Mouse (Mus musculus) embryonic facial prominence, embryonic 15.5 days (tissue): ENCODE measurements around the gene Tbx3. TPM values are rescaled to one million over a fixed set of nuclear protein-coding genes. Genes with fewer than 3 reads are reported as not detected.

ENCODE experiments used
- ATAC-seq: fragments of 200-750 bp; cut with Nextera tagmentation; 2 replicates; pipeline ENCODE4 v1.8.0; 2017; ENCODE audit warnings: low read depth, moderate TSS enrichment; ENCODE audit not compliant: insufficient number of reproducible peaks, low FRiP score, low TSS enrichment
- H3K27ac ChIP-seq: fragments of 300-500 bp; sonication (generic); replicated peaks from 2 replicates; pipeline ENCODE4 v1.5.1; 2015; ENCODE audit warnings: mild to moderate bottlenecking, inconsistent platforms
- H3K27me3 ChIP-seq: fragments of 300-500 bp; sonication (generic); 2 replicates; pipeline ENCODE4 v1.6.1; 2015; ENCODE audit warnings: inconsistent platforms
- H3K36me3 ChIP-seq: fragments of 300-500 bp; sonication (generic); 2 replicates; pipeline ENCODE4 v1.6.1; 2015; ENCODE audit warnings: mild to moderate bottlenecking, inconsistent platforms
- H3K4me1 ChIP-seq: fragments of 300-500 bp; sonication (generic); 2 replicates; pipeline ENCODE4 v1.6.1; 2015; ENCODE audit warnings: inconsistent platforms
- H3K4me2 ChIP-seq: fragments of 300-500 bp; sonication (generic); replicated peaks from 2 replicates; pipeline ENCODE4 v1.6.1; 2015; ENCODE audit warnings: mild to moderate bottlenecking, inconsistent platforms
- H3K4me3 ChIP-seq: fragments of 300-500 bp; sonication (generic); replicated peaks from 2 replicates; pipeline ENCODE4 v1.5.1; 2015; ENCODE audit warnings: mild to moderate bottlenecking, inconsistent platforms
- H3K9ac ChIP-seq: fragments of 300-500 bp; sonication (generic); 2 replicates; pipeline ENCODE4 v1.6.1; 2015; ENCODE audit warnings: inconsistent platforms
- H3K9me3 ChIP-seq: fragments of 300-500 bp; sonication (generic); replicated peaks from 2 replicates; pipeline ENCODE4 v1.6.1; 2016; ENCODE audit warnings: inconsistent platforms
- WGBS: fragments of 180-500 bp; shearing (Covaris S2); methylation state at CpG from one replicate; pipeline ENCODE4 v1.1.7; 2015; 5-methylcytosine and 5-hydroxymethylcytosine counted together
- polyA plus RNA-seq: library from polyadenylated mRNA; unstranded; fragments of >200 nt; fragmentation: Nextera tagmentation; extraction: Ambion mirVana; gene quantifications from 2 replicates; pipeline ENCODE4 v1.2.1, GENCODE M21; 2015

Tbx3 gene
- polyA plus RNA-seq, 1 experiment from 2014 or later, result 42.1 TPM

GRCm38 (mm10) chr5:119687856-119688206 is 17.4 kb downstream of the Tbx3 start:
- no peak overlapping the region for H3K9ac ChIP-seq
- H3K9me3 ChIP-seq, result no peaks in the 10 kb centered on the region
- H3K27me3 ChIP-seq, result peaks cover 56% of the 10 kb centered on the region
- peaks cover 45% of the 10 kb centered on the region for H3K4me1 ChIP-seq
- 15% methylated on average over 22 of the region's 22 CpGs for WGBS
- H3K27ac ChIP-seq, result peak overlapping the region; percentile 87; the same call in 1 of the 2 replicates
- H3K4me2 ChIP-seq, result peak overlapping the region; percentile 65
- no peaks in the 10 kb centered on the region for H3K36me3 ChIP-seq
- ATAC-seq, result no peak
- peak overlapping the region; percentile 40 for H3K4me3 ChIP-seq

- Histone ChIP-seq H3K27me3 (peaks cover 53% of the 10 kb centered on the region), H3K9ac (no peak overlapping the region), H3K4me3 (no peak overlapping the region), H3K36me3 (no peaks in the 10 kb centered on the region), H3K9me3 (no peaks in the 10 kb centered on the region), H3K4me1 (peaks cover 40% of the 10 kb centered on the region), H3K27ac (no peak overlapping the region), H3K4me2 (peak overlapping the region; percentile 65; the same call in 1 of the 2 replicates)
- ATAC-seq, result no peak
- 53% methylated on average over 3 of the region's 3 CpGs for WGBS
These were observed 17.8 kb downstream of the Tbx3 start for GRCm38 (mm10) chr5:119688306-119688705.

- Histone ChIP-seq H3K27ac (no peak overlapping the region), H3K4me2 (no peak overlapping the region), H3K36me3 (no peaks in the 10 kb centered on the region), H3K4me1 (peaks cover 39% of the 10 kb centered on the region), H3K9me3 (no peaks in the 10 kb centered on the region), H3K27me3 (peaks cover 53% of the 10 kb centered on the region), H3K4me3 (no peak overlapping the region), H3K9ac (no peak overlapping the region)
- WGBS, result 36% methylated on average over 8 of the region's 8 CpGs
- ATAC-seq, result no peak
These were observed 18.5 kb downstream of the Tbx3 start for GRCm38 (mm10) chr5:119688914-119689420.

- 60% methylated on average over 3 of the region's 3 CpGs for WGBS
- no peak overlapping the region for H3K4me2 ChIP-seq
- H3K4me1 ChIP-seq, result peaks cover 39% of the 10 kb centered on the region
- no peaks in the 10 kb centered on the region for H3K36me3 ChIP-seq
- H3K27ac ChIP-seq, result no peak overlapping the region
- no peak for ATAC-seq
- H3K27me3 ChIP-seq, result peaks cover 53% of the 10 kb centered on the region
- no peak overlapping the region for H3K4me3 ChIP-seq
- H3K9ac ChIP-seq, result no peak overlapping the region
- no peaks in the 10 kb centered on the region for H3K9me3 ChIP-seq
These were observed 19.0 kb downstream of the Tbx3 start for GRCm38 (mm10) chr5:119689501-119689900.

GRCm38 (mm10) chr5:119691075-119691474 is 20.6 kb downstream of the Tbx3 start:
- Histone ChIP-seq H3K27me3 (peaks cover 50% of the 10 kb centered on the region), H3K9me3 (no peaks in the 10 kb centered on the region), H3K36me3 (no peaks in the 10 kb centered on the region), H3K4me1 (peaks cover 29% of the 10 kb centered on the region), H3K4me2 (peak overlapping the region; percentile 19; the same call in 1 of the 2 replicates), H3K9ac (no peak overlapping the region), H3K27ac (no peak overlapping the region), H3K4me3 (no peak overlapping the region)
- ATAC-seq, result no peak
- WGBS, result under 1% methylated on average over 13 of the region's 13 CpGs

- no peak overlapping the region for H3K27ac ChIP-seq
- WGBS, result 37% methylated on average over 6 of the region's 6 CpGs
- H3K36me3 ChIP-seq, result no peaks in the 10 kb centered on the region
- no peak overlapping the region for H3K4me2 ChIP-seq
- H3K4me3 ChIP-seq, result no peak overlapping the region
- ATAC-seq, result no peak
- H3K9ac ChIP-seq, result no peak overlapping the region
- no peaks in the 10 kb centered on the region for H3K9me3 ChIP-seq
- H3K27me3 ChIP-seq, result peaks cover 36% of the 10 kb centered on the region
- peaks cover 15% of the 10 kb centered on the region for H3K4me1 ChIP-seq
These were observed 22.0 kb downstream of the Tbx3 start for GRCm38 (mm10) chr5:119692425-119692824.

GRCm38 (mm10) chr5:119694914-119695313 is 24.4 kb downstream of the Tbx3 start:
- WGBS, result 24% methylated on average over 8 of the region's 8 CpGs
- no peak for ATAC-seq

GRCm38 (mm10) chr5:119703031-119703430 is 32.6 kb downstream of the Tbx3 start:
- WGBS, result 72% methylated on average over 1 of the region's 1 CpGs
- H3K9ac ChIP-seq, result no peak overlapping the region
- no peak overlapping the region for H3K4me2 ChIP-seq
- H3K27ac ChIP-seq, result no peak overlapping the region
- ATAC-seq, result no peak
- no peaks in the 10 kb centered on the region for H3K9me3 ChIP-seq
- no peak overlapping the region for H3K4me3 ChIP-seq
- peaks cover 23% of the 10 kb centered on the region for H3K27me3 ChIP-seq
- H3K4me1 ChIP-seq, result peaks cover 5% of the 10 kb centered on the region; the same call in 1 of the 2 replicates
- H3K36me3 ChIP-seq, result no peaks in the 10 kb centered on the region

More at GRCm38 (mm10) chr5:119694914-119695313, 24.4 kb downstream of the Tbx3 start:
- Histone ChIP-seq H3K9ac (no peak overlapping the region), H3K4me1 (0 out of 2 replicates have a peak, but pooled peaks cover 5% of the 10 kb centered on the region), H3K27me3 (peaks cover 11% of the 10 kb centered on the region), H3K4me3 (no peak overlapping the region), H3K36me3 (no peaks in the 10 kb centered on the region), H3K9me3 (no peaks in the 10 kb centered on the region), H3K27ac (no peak overlapping the region), H3K4me2 (no peak overlapping the region)

- Histone ChIP-seq H3K36me3 (no peaks in the 10 kb centered on the region), H3K4me1 (peaks cover 6% of the 10 kb centered on the region), H3K4me3 (no peak overlapping the region), H3K27me3 (peaks cover 29% of the 10 kb centered on the region), H3K9ac (no peak overlapping the region), H3K27ac (no peak overlapping the region), H3K9me3 (no peaks in the 10 kb centered on the region), H3K4me2 (no peak overlapping the region)
- no peak for ATAC-seq
- WGBS, result 61% methylated on average over 7 of the region's 7 CpGs
These were observed 34.4 kb downstream of the Tbx3 start for GRCm38 (mm10) chr5:119704900-119705299.

GRCm38 (mm10) chr5:119706467-119706866 is 36.0 kb downstream of the Tbx3 start:
- 2% methylated on average over 17 of the region's 17 CpGs for whole genome bisulfite sequencing
- Histone ChIP-seq H3K4me3 (peak overlapping the region; percentile 20), H3K9ac (no peak overlapping the region), H3K4me1 (peaks cover 10% of the 10 kb centered on the region), H3K9me3 (no peaks in the 10 kb centered on the region), H3K27ac (no peak overlapping the region), H3K27me3 (peaks cover 29% of the 10 kb centered on the region), H3K36me3 (no peaks in the 10 kb centered on the region), H3K4me2 (peak overlapping the region; percentile 41)
- ATAC-seq, result no peak

GRCm38 (mm10) chr5:119708850-119709585 is 38.5 kb downstream of the Tbx3 start:
- Histone ChIP-seq H3K9me3 (no peaks in the 10 kb centered on the region), H3K27me3 (peaks cover 29% of the 10 kb centered on the region), H3K4me2 (no peak overlapping the region), H3K27ac (no peak overlapping the region), H3K4me3 (no peak overlapping the region), H3K36me3 (no peaks in the 10 kb centered on the region), H3K4me1 (peaks cover 13% of the 10 kb centered on the region), H3K9ac (no peak overlapping the region)
- WGBS, result 83% methylated on average over 14 of the region's 14 CpGs
- no peak for ATAC-seq
